Mouse (Mus musculus) CH12.LX (cell line): ENCODE data around the gene App.

Experiments
- CHD2 ChIP-seq: IDR thresholded peaks from 2 replicates; pipeline ENCODE4 v1.6.1; 2011; ENCODE audit warnings: low read length, improper control_type of control experiment
- CTCF ChIP-seq, 2 experiments: IDR thresholded peaks in 1 of 2; conservative IDR thresholded peaks in 1 of 2; 2 replicates each; pipeline ENCODE4 v1.5.1; 2011 to 2012; ENCODE audit warnings: low read depth in 2 of 2, low read length in 2 of 2, improper control_type of control experiment in 1 of 2, inconsistent platforms in 1 of 2, mild to moderate bottlenecking in 1 of 2, moderate library complexity in 1 of 2
- EP300 ChIP-seq: IDR thresholded peaks from 2 replicates; pipeline ENCODE4 v1.6.1; 2011; ENCODE audit warnings: low read length, improper control_type of control experiment
- POLR2A ChIP-seq: IDR thresholded peaks from 2 replicates; pipeline ENCODE4 v1.6.1; 2011; ENCODE audit warnings: low read depth, mild to moderate bottlenecking, improper control_type of control experiment, low read length
- RCOR1 ChIP-seq: conservative IDR thresholded peaks from 2 replicates; pipeline ENCODE4 v1.6.1; 2012; ENCODE audit warnings: low read depth, mild to moderate bottlenecking, inconsistent platforms, low read length, improper control_type of control experiment

GRCm38 (mm10) chr16:85124649-85125048 is 48.9 kb downstream of the App start:
- no peak for TF ChIP-seq CTCF (conservative IDR thresholded peaks at IDR 0.05 in 1 of 2, IDR thresholded peaks at IDR 0.05 in 1 of 2; ENCODE audit: low read depth in 2 of 2, low read length in 2 of 2)
- no peak for TF ChIP-seq POLR2A
- TF ChIP-seq EP300, result no peak
- no peak for TF ChIP-seq CHD2
- TF ChIP-seq RCOR1, result no peak
